Mouse (Mus musculus): ENCODE data around the gene Yif1a. TPM values are rescaled to one million over a fixed set of nuclear protein-coding genes. Genes with fewer than 3 reads are reported as not detected.

Gene Yif1a
- total and polyA plus RNA-seq, 2 experiments from 2014 or later = 38.8 to 40.4 TPM

- H3K9ac ChIP-seq (replicated peaks; ENCODE audit: low read length, poor library complexity, severe bottlenecking) = peak overlapping the region; percentile 98
- H3K4me1 ChIP-seq (ENCODE audit: insufficient read depth, low read length) = peaks cover 34% of the 10 kb centered on the region
- ATAC-seq (ENCODE audit: low FRiP score) (no peak), DNase-seq (ENCODE audit: low spot score) (no peak)
- H3K27ac ChIP-seq (ENCODE audit: low read depth, low read length) = peak overlapping the region; percentile 97
- H3K9me3 ChIP-seq (ENCODE audit: low read length) = no peaks in the 10 kb centered on the region
- H3K4me2 ChIP-seq (ENCODE audit: low read depth, low read length, poor library complexity, severe bottlenecking) = peak overlapping the region; percentile 72
- peaks cover 45% of the 10 kb centered on the region for H3K36me3 ChIP-seq (ENCODE audit: insufficient read depth, low read length)
- TF ChIP-seq CTCF (IDR thresholded peaks at IDR 0.05) = no peak
- H3K4me3 ChIP-seq (ENCODE audit: low read depth, low read length) = peak overlapping the region; percentile 88
- H3K27me3 ChIP-seq (ENCODE audit: insufficient read depth, low read length) = no peaks in the 10 kb centered on the region
- WGBS = 5% methylated on average over 9 of the region's 9 CpGs
Measured at GRCm38 (mm10) chr19:5095887-5096474, 7.6 kb downstream of the Yif1a start.

- H3K4me3 ChIP-seq (ENCODE audit: low read depth, low read length) = peak overlapping the region; percentile 88
- 2% methylated on average over 24 of the region's 31 CpGs for WGBS
- H3K27me3 ChIP-seq (ENCODE audit: insufficient read depth, low read length) = no peaks in the 10 kb centered on the region
- ATAC-seq (ENCODE audit: low FRiP score) (peak; percentile 45), DNase-seq (ENCODE audit: low spot score) (peak; percentile 57)
- H3K4me1 ChIP-seq (ENCODE audit: insufficient read depth, low read length) = peaks cover 34% of the 10 kb centered on the region
- no peak for TF ChIP-seq CTCF (IDR thresholded peaks at IDR 0.05)
- peak overlapping the region; percentile 97 for H3K27ac ChIP-seq (ENCODE audit: low read depth, low read length)
- H3K9me3 ChIP-seq (ENCODE audit: low read length) = no peaks in the 10 kb centered on the region
- H3K4me2 ChIP-seq (ENCODE audit: low read depth, low read length, poor library complexity, severe bottlenecking) = peak overlapping the region; percentile 72
- H3K36me3 ChIP-seq (ENCODE audit: insufficient read depth, low read length) = peaks cover 43% of the 10 kb centered on the region
- H3K9ac ChIP-seq (replicated peaks; ENCODE audit: low read length, poor library complexity, severe bottlenecking) = peak overlapping the region; percentile 98
Measured at GRCm38 (mm10) chr19:5097521-5098362, 9.4 kb downstream of the Yif1a start.

- Histone ChIP-seq H3K4me3 (ENCODE audit: low read depth, low read length) (peak within 1 kb of the TSS; percentile 88), H3K9ac (replicated peaks; ENCODE audit: low read length, poor library complexity, severe bottlenecking) (peak within 1 kb of the TSS; percentile 98), H3K4me1 (ENCODE audit: insufficient read depth, low read length) (peaks cover 34% of the 10 kb centered on the region), H3K4me2 (ENCODE audit: low read depth, low read length, poor library complexity, severe bottlenecking) (peak within 1 kb of the TSS; percentile 72), H3K36me3 (ENCODE audit: insufficient read depth, low read length) (peaks cover 43% of the 10 kb centered on the region), H3K9me3 (ENCODE audit: low read length) (no peaks in the 10 kb centered on the region), H3K27ac (ENCODE audit: low read depth, low read length) (peak within 1 kb of the TSS; percentile 97), H3K27me3 (ENCODE audit: insufficient read depth, low read length) (no peaks in the 10 kb centered on the region)
- DNase-seq (ENCODE audit: low spot score) (peak; percentile 75), ATAC-seq (ENCODE audit: low FRiP score) (peak; percentile 39)
- TF ChIP-seq CTCF (IDR thresholded peaks at IDR 0.05) = 0 out of 2 replicates have a peak, but pooled peaks have one; percentile 7
- 3% methylated on average over 35 of the region's 48 CpGs for WGBS
Measured at GRCm38 (mm10) chr19:5098363-5099143, 10.2 kb downstream of the Yif1a start, which contains the start of gene Cnih2. Gene Cnih2, minus strand, starts transcription at chr19:5098521.

- DNase-seq (ENCODE audit: low spot score) (no peak), ATAC-seq (ENCODE audit: low FRiP score) (no peak)
- 17% methylated on average over 9 of the region's 9 CpGs for WGBS
- Histone ChIP-seq H3K9ac (replicated peaks; ENCODE audit: low read length, poor library complexity, severe bottlenecking) (peak overlapping the region; percentile 87), H3K4me1 (ENCODE audit: insufficient read depth, low read length) (no peaks in the 10 kb centered on the region), H3K27ac (ENCODE audit: low read depth, low read length) (peak overlapping the region; percentile 96), H3K4me3 (ENCODE audit: low read depth, low read length) (peak overlapping the region; percentile 70), H3K9me3 (ENCODE audit: low read length) (no peaks in the 10 kb centered on the region), H3K4me2 (ENCODE audit: low read depth, low read length, poor library complexity, severe bottlenecking) (peak overlapping the region; percentile 52), H3K27me3 (ENCODE audit: insufficient read depth, low read length) (no peaks in the 10 kb centered on the region), H3K36me3 (ENCODE audit: insufficient read depth, low read length) (peaks cover 70% of the 10 kb centered on the region)
- TF ChIP-seq CTCF (IDR thresholded peaks at IDR 0.05) = no peak
Measured at GRCm38 (mm10) chr19:5106074-5106473, 17.7 kb downstream of the Yif1a start.

GRCm38 (mm10) chr19:5106731-5107191 lies 18.4 kb downstream of the Yif1a start, which contains the start of gene Rab1b:
Gene Rab1b, minus strand, starts transcription at chr19:5107072.
- ATAC-seq (ENCODE audit: low FRiP score) (peak; percentile 94), DNase-seq (ENCODE audit: low spot score) (peak; percentile 99)
- H3K9ac ChIP-seq (replicated peaks; ENCODE audit: low read length, poor library complexity, severe bottlenecking) = peak within 1 kb of the TSS; percentile 87
- H3K9me3 ChIP-seq (ENCODE audit: low read length) = no peaks in the 10 kb centered on the region
- peaks cover 70% of the 10 kb centered on the region for H3K36me3 ChIP-seq (ENCODE audit: insufficient read depth, low read length)
- peak within 1 kb of the TSS; percentile 96 for H3K27ac ChIP-seq (ENCODE audit: low read depth, low read length)
- H3K4me2 ChIP-seq (ENCODE audit: low read depth, low read length, poor library complexity, severe bottlenecking) = peak within 1 kb of the TSS; percentile 52
- WGBS = under 1% methylated on average over 41 of the region's 46 CpGs
- H3K4me3 ChIP-seq (ENCODE audit: low read depth, low read length) = peak within 1 kb of the TSS; percentile 70
- TF ChIP-seq CTCF (IDR thresholded peaks at IDR 0.05) = peak; percentile 15; the same call in 1 of the 2 replicates
- no peaks in the 10 kb centered on the region for H3K27me3 ChIP-seq (ENCODE audit: insufficient read depth, low read length)
- no peaks in the 10 kb centered on the region for H3K4me1 ChIP-seq (ENCODE audit: insufficient read depth, low read length)
